Mouse (Mus musculus) heart, postnatal 0 days (tissue): ENCODE measurements around the gene Kcnj15. TPM values are rescaled to one million over a fixed set of nuclear protein-coding genes. Genes with fewer than 3 reads are reported as not detected.

Experiments used
- ATAC-seq: fragments of 200-750 bp; cut with Nextera tagmentation; 2 replicates; pipeline ENCODE4 v1.8.0; 2017; ENCODE audit warnings: low read depth, moderate number of reproducible peaks, moderate library complexity; ENCODE audit not compliant: insufficient read depth
- DNase-seq: peaks from one replicate; pipeline ENCODE4 v3.0.0-alpha.2; 2016; ENCODE audit warnings: low spot score
- H3K27ac ChIP-seq: fragments of 300-500 bp; sonication (generic); 2 replicates; pipeline ENCODE4 v1.5.1; 2014; ENCODE audit warnings: low read depth, mild to moderate bottlenecking
- H3K27me3 ChIP-seq: fragments of 300-500 bp; sonication (generic); 2 replicates; pipeline ENCODE4 v1.6.1; 2014; ENCODE audit warnings: low read length, mixed read lengths; ENCODE audit not compliant: control insufficient read depth, insufficient read depth
- H3K36me3 ChIP-seq: fragments of 300-500 bp; sonication (generic); replicated peaks from 2 replicates; pipeline ENCODE4 v1.6.1; 2014; ENCODE audit warnings: low read length, mixed read lengths; ENCODE audit not compliant: control insufficient read depth, insufficient read depth
- H3K4me1 ChIP-seq: fragments of 300-500 bp; sonication (generic); 2 replicates; pipeline ENCODE4 v1.6.1; 2014; ENCODE audit warnings: antibody characterized with exemption; ENCODE audit not compliant: control insufficient read depth, insufficient read depth
- H3K4me2 ChIP-seq: fragments of 300-500 bp; sonication (generic); 2 replicates; pipeline ENCODE4 v1.6.1; 2014; ENCODE audit warnings: low read depth, mild to moderate bottlenecking, low read length, moderate library complexity
- H3K4me3 ChIP-seq: fragments of 300-500 bp; sonication (generic); 2 replicates; pipeline ENCODE4 v1.5.1; 2014; ENCODE audit warnings: low read depth, low read length
- H3K9ac ChIP-seq: fragments of 300-500 bp; sonication (generic); replicated peaks from 2 replicates; pipeline ENCODE4 v1.6.1; 2014; ENCODE audit warnings: low read depth, low read length, mixed read lengths
- H3K9me3 ChIP-seq: fragments of 300-500 bp; sonication (generic); replicated peaks from 2 replicates; pipeline ENCODE4 v1.6.1; 2016; ENCODE audit warnings: low read length; ENCODE audit not compliant: control insufficient read depth
- CTCF ChIP-seq: IDR thresholded peaks from 2 replicates; pipeline ENCODE4 v1.5.1; 2016; ENCODE audit warnings: antibody characterized with exemption, control low read depth, low read depth
- EP300 ChIP-seq: IDR thresholded peaks from 2 replicates; pipeline ENCODE4 v1.6.1; 2016; ENCODE audit warnings: antibody characterized with exemption, low read depth
- WGBS: fragments of 180-500 bp; shearing (Covaris S2); extraction: QIAGEN DNeasy Blood & Tissue Kit; methylation state at CpG from one replicate; pipeline ENCODE4 v1.1.7; 2014; 5-methylcytosine and 5-hydroxymethylcytosine counted together
- polyA plus RNA-seq: library from polyadenylated mRNA; unstranded; fragments of >200 nt; fragmentation: Nextera tagmentation; extraction: Ambion mirVana; gene quantifications from 2 replicates; pipeline ENCODE4 v1.2.1, GENCODE M21; 2015
- total RNA-seq: library from RNA; depleted of rRNA; stranded (reverse); fragments of >200 nt; gene quantifications from 2 replicates; pipeline ENCODE4 v1.2.3, GENCODE M21; 2014; ENCODE audit warnings: low replicate concordance

Gene Kcnj15
- total and polyA plus RNA-seq, 2 experiments from 2014 or later, result 0.79 to 1.9 TPM

GRCm38 (mm10) chr16:95248646-95249045, 8.7 kb upstream of the Kcnj15 start:
- no peak overlapping the region for H3K27ac ChIP-seq
- no peaks in the 10 kb centered on the region for H3K36me3 ChIP-seq
- no peak for DNase-seq
- TF ChIP-seq EP300, result no peak
- TF ChIP-seq CTCF, result no peak
- H3K9ac ChIP-seq, result no peak overlapping the region
- ATAC-seq, result no peak
- H3K4me2 ChIP-seq, result no peak overlapping the region
- whole genome bisulfite sequencing, result 71% methylated on average over 5 of the region's 5 CpGs
- H3K4me3 ChIP-seq, result no peak overlapping the region
- H3K27me3 ChIP-seq, result no peaks in the 10 kb centered on the region
- peaks cover 10% of the 10 kb centered on the region for H3K4me1 ChIP-seq
- H3K9me3 ChIP-seq, result no peaks in the 10 kb centered on the region

GRCm38 (mm10) chr16:95256648-95257047, 710 bp upstream of the Kcnj15 start:
- no peak for TF ChIP-seq CTCF
- no peak for TF ChIP-seq EP300
- 53% methylated on average over 2 of the region's 2 CpGs for WGBS

DNA sequence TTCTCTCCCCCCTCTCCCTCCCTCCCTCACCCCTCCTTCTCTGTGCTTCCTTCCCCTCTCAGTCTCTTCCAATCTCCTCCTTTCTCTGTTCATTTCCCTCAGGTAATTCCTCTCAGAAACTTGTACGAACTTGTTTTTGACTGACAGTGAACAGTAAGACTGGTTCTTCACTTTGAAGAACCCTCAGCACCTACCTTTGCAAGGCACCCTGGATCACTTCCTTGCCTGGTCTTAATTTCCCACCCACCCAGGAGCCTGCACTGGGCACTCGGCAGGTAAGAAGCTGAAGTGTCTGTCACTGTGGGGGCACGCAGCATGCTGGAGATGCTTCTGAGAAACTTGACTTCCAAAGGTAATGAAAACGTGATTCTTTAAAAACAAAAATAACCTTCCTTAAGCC, 742 bp downstream of the Kcnj15 start:
- DNase-seq, result no peak
- no peaks in the 10 kb centered on the region for H3K36me3 ChIP-seq
- H3K27me3 ChIP-seq, result 0 out of 2 replicates have a peak, but pooled peaks cover 3% of the 10 kb centered on the region
- 37% methylated on average over 4 of the region's 4 CpGs for WGBS
- H3K4me1 ChIP-seq, result no peaks in the 10 kb centered on the region
- H3K9ac ChIP-seq, result no peak overlapping the region
- H3K9me3 ChIP-seq, result no peaks in the 10 kb centered on the region
- ATAC-seq, result no peak
- no peak overlapping the region for H3K4me3 ChIP-seq
- no peak overlapping the region for H3K27ac ChIP-seq
- H3K4me2 ChIP-seq, result no peak overlapping the region
- TF ChIP-seq CTCF (no peak), EP300 (no peak)

More at GRCm38 (mm10) chr16:95256648-95257047, 710 bp upstream of the Kcnj15 start:
- H3K27ac ChIP-seq, result no peak overlapping the region
- 0 out of 2 replicates have a peak, but pooled peaks cover 3% of the 10 kb centered on the region for H3K27me3 ChIP-seq
- ATAC-seq (no peak), DNase-seq (no peak)
- no peaks in the 10 kb centered on the region for H3K36me3 ChIP-seq
- H3K9ac ChIP-seq, result no peak overlapping the region
- H3K9me3 ChIP-seq, result no peaks in the 10 kb centered on the region
- H3K4me2 ChIP-seq, result no peak overlapping the region
- H3K4me3 ChIP-seq, result no peak overlapping the region
- no peaks in the 10 kb centered on the region for H3K4me1 ChIP-seq

- 71% methylated on average over 4 of the region's 4 CpGs for WGBS
- no peak overlapping the region for H3K4me3 ChIP-seq
- no peaks in the 10 kb centered on the region; the same call in 1 of the 2 replicates for H3K4me1 ChIP-seq
- DNase-seq (no peak), ATAC-seq (no peak)
- no peak overlapping the region for H3K27ac ChIP-seq
- H3K9me3 ChIP-seq, result no peaks in the 10 kb centered on the region
- H3K27me3 ChIP-seq, result 0 out of 2 replicates have a peak, but pooled peaks cover 3% of the 10 kb centered on the region
- no peak overlapping the region for H3K9ac ChIP-seq
- no peak overlapping the region for H3K4me2 ChIP-seq
- H3K36me3 ChIP-seq, result no peaks in the 10 kb centered on the region
- no peak for TF ChIP-seq CTCF
- TF ChIP-seq EP300, result no peak
Measured at GRCm38 (mm10) chr16:95259505-95259904, 2.1 kb downstream of the Kcnj15 start.

DNA sequence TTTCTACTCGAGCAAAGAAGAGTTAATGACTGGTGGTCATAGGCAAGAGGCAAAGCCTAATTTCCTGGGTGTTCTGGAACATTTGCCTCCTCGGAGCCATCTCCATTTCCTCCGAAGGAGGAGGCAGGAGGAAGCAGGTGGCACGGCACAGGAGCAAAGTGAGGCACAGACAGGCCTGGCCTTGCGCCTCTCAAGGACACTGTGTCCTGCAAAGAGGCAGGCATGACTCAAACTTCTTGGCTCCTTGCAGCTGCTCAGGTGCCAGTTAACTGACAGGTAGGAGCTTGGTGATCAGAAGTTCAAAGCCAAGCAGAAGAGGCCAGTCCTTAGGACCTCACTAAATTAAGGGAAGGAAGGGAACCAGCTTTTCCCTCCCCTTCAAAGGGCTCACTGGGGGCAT, 3.3 kb downstream of the Kcnj15 start:
- ATAC-seq, result no peak
- TF ChIP-seq CTCF, result no peak
- TF ChIP-seq EP300, result no peak
- no peaks in the 10 kb centered on the region for H3K36me3 ChIP-seq
- no peaks in the 10 kb centered on the region; the same call in 1 of the 2 replicates for H3K4me1 ChIP-seq
- H3K9me3 ChIP-seq, result no peaks in the 10 kb centered on the region
- no peak overlapping the region for H3K27ac ChIP-seq
- H3K27me3 ChIP-seq, result 0 out of 2 replicates have a peak, but pooled peaks cover 3% of the 10 kb centered on the region
- no peak overlapping the region for H3K9ac ChIP-seq
- no peak overlapping the region for H3K4me3 ChIP-seq
- WGBS, result 69% methylated on average over 5 of the region's 5 CpGs
- no peak for DNase-seq
- no peak overlapping the region for H3K4me2 ChIP-seq

DNA sequence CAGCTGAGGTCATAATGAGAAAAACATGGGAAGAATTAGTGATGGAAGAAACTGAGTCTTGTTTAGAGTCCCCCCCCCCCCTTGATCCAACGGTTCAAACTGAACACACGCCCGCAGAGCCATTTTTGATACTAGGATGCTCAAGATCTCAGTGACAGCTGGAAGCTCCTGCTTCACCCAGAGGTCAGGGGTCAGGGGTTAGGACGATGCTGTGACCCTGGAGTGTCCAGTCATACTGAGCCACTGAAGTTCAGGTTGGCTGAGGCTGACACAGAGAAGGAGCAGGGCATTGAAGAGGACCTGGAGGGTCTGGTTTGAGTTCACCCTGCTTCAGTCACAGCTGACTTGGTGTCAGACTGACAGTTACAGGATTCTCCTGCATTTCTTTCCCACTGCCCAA, 4.4 kb downstream of the Kcnj15 start:
- Histone ChIP-seq H3K9me3 (no peaks in the 10 kb centered on the region), H3K4me2 (no peak overlapping the region), H3K27me3 (0 out of 2 replicates have a peak, but pooled peaks cover 3% of the 10 kb centered on the region), H3K27ac (no peak overlapping the region), H3K4me1 (no peaks in the 10 kb centered on the region; the same call in 1 of the 2 replicates), H3K36me3 (no peaks in the 10 kb centered on the region), H3K9ac (no peak overlapping the region), H3K4me3 (no peak overlapping the region)
- 78% methylated on average over 4 of the region's 4 CpGs for WGBS
- ATAC-seq (no peak), DNase-seq (no peak)
- no peak for TF ChIP-seq EP300
- no peak for TF ChIP-seq CTCF
